Mouse (Mus musculus) thymus, postnatal 25 days (tissue): ENCODE measurements at regions not wholly inside any gene's neighbourhood (a gene's known extent, or its start where the extent isn't known, plus 50 kb on each side); places are given as distances from the start of the nearest gene placed in this dataset.
A peak's percentile ranks its signal among the peaks of the same experiment; 100 is the strongest.

Experiments used
- DNase-seq: peaks from one replicate; pipeline ENCODE4 v3.0.0; 2022

GRCm38 (mm10) chr1:64343268-64343667 lies 189.2 kb upstream of the Creb1 start:
- no peak for DNase-seq

GRCm38 (mm10) chr1:64341596-64341995 lies 190.8 kb upstream of the Creb1 start:
- no peak for DNase-seq

- no peak for DNase-seq
Observed at GRCm38 (mm10) chr1:64338575-64338961, 193.9 kb upstream of the Creb1 start.

GRCm38 (mm10) chr1:64337619-64338574 lies 194.5 kb upstream of the Creb1 start:
- no peak for DNase-seq

- no peak for DNase-seq
Observed at GRCm38 (mm10) chr1:64331566-64331965, 200.9 kb upstream of the Creb1 start.

- no peak for DNase-seq
Observed at GRCm38 (mm10) chr1:64330721-64331120, 201.7 kb upstream of the Creb1 start.

GRCm38 (mm10) chr1:64322197-64322596 lies 200.1 kb upstream of the Klf7 start:
- DNase-seq, result no peak

- DNase-seq, result no peak
Observed at GRCm38 (mm10) chr1:64319155-64319582, 197.1 kb upstream of the Klf7 start.

- DNase-seq, result no peak
Observed at GRCm38 (mm10) chr1:64318440-64319154, 196.5 kb upstream of the Klf7 start.

- DNase-seq, result no peak
Observed at GRCm38 (mm10) chr1:64317032-64317636, 195.1 kb upstream of the Klf7 start.

- no peak for DNase-seq
Observed at GRCm38 (mm10) chr1:64311371-64311770, 189.3 kb upstream of the Klf7 start.

- no peak for DNase-seq
Observed at GRCm38 (mm10) chr1:64308560-64308959, 186.5 kb upstream of the Klf7 start.

GRCm38 (mm10) chr1:64308088-64308487 lies 186.0 kb upstream of the Klf7 start:
- DNase-seq, result no peak

- no peak for DNase-seq
Observed at GRCm38 (mm10) chr1:64305427-64306213, 183.5 kb upstream of the Klf7 start.

- DNase-seq, result peak; percentile 52
Observed at GRCm38 (mm10) chr1:64302833-64303358, 180.8 kb upstream of the Klf7 start.

- no peak for DNase-seq
Observed at GRCm38 (mm10) chr1:64301530-64302061, 179.5 kb upstream of the Klf7 start.

- DNase-seq, result no peak
Observed at GRCm38 (mm10) chr1:64300951-64301529, 179.0 kb upstream of the Klf7 start.

GRCm38 (mm10) chr1:64298950-64299349 lies 176.9 kb upstream of the Klf7 start:
- no peak for DNase-seq

GRCm38 (mm10) chr1:64298188-64298587 lies 176.1 kb upstream of the Klf7 start:
- no peak for DNase-seq

- DNase-seq, result no peak
Observed at GRCm38 (mm10) chr1:64297343-64297742, 175.3 kb upstream of the Klf7 start.

GRCm38 (mm10) chr1:64295512-64295945 lies 173.4 kb upstream of the Klf7 start:
- no peak for DNase-seq

- no peak for DNase-seq
Observed at GRCm38 (mm10) chr1:64295051-64295450, 173.0 kb upstream of the Klf7 start.
